Mouse (Mus musculus) embryonic stem cell, embryonic (primary cell): ENCODE measurements around the gene Tecta.

Source experiments
- CTCF ChIA-PET, 4 experiments: fragments of 300-600 bp in 2 of 4; fragments of 350-600 bp in 2 of 4; sonication (Branson Sonifier 250); formaldehyde crosslinking; loops; one replicate each; lab custom pipeline; 2022; ENCODE audit warnings: inconsistent platforms in 2 of 4; lab: Charles Lee
- POLR2A ChIA-PET, 4 experiments: fragments of 300-600 bp in 2 of 4; fragments of 350-600 bp in 2 of 4; sonication (Branson Sonifier 250); formaldehyde crosslinking; loops; one replicate each; lab custom pipeline; 2022; ENCODE audit warnings: antibody characterized with exemption in 4 of 4, inconsistent platforms in 1 of 4; lab: Charles Lee

Gene Tecta

DNA sequence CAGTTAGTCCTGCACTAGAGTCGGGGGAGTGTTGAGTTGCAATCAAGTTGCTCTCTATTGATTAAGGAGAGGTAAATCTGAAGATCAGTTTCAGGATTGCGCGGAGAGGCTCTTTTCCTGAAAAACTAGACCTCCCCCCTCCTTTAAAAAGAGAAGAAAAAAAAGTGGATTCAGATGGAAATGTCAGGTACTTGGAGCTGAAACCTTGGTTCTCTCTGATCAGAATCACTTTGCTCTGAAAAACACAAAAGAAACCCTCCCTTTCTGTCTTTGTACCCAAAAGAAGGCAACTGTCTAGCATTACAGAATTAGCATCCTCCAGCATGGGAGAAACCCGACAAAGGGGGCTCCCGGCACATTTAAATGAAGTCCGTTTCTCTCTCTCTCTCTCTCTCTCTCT is at the start of gene Tecta:
TSS of gene Tecta (minus strand) at position 101 of the 400 bp plus-strand sequence.
- ChIA-PET POLR2A (interaction anchor here in 2 of 4 experiments (0.7 to 1.4 kb wide), 5 partner anchors 13 to 452 kb away, joined by 3 read pairs; no protein-coding TSS in a partner anchor), CTCF (no interaction called here)

GRCm38 (mm10) chr9:42449043-42449442 is 49.3 kb upstream of the Tecta start:
- CTCF ChIA-PET, result no interaction called here
- POLR2A ChIA-PET, result interaction anchor here in 2 of 4 experiments (1.7 to 1.9 kb wide), 2 partner anchors 11 kb away, joined by 5 to 9 read pairs; no protein-coding TSS in a partner anchor

DNA sequence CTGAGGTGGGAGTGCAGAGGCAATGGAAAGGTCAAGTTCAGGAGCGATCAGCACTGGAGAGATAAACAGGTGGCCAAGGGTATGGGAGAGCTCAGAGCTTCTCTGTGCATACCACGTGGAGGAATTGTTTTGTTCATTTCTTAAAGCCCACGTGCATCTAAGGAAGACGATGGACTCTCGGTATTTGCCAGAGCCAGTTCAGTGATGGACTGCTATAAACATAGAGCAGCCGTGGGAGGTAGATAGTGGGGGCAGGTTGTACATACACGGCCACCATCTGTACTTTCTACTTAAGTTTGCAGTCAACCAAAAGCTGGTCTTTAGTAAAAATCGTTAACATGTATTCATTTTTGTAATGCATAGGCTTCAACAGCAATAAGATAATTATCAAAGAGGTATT is 42.4 kb upstream of the Tecta start:
- ChIA-PET POLR2A (interaction anchor here in 2 of 4 experiments (0.6 to 6.0 kb wide), 7 partner anchors 9 to 342 kb away, joined by 3 to 47 read pairs (median 4); no protein-coding TSS in a partner anchor), CTCF (interaction anchor here in 1 of 4 experiments (0.6 kb wide), 1 partner anchor 9 kb away, joined by 4 read pairs; no protein-coding TSS in a partner anchor)

DNA sequence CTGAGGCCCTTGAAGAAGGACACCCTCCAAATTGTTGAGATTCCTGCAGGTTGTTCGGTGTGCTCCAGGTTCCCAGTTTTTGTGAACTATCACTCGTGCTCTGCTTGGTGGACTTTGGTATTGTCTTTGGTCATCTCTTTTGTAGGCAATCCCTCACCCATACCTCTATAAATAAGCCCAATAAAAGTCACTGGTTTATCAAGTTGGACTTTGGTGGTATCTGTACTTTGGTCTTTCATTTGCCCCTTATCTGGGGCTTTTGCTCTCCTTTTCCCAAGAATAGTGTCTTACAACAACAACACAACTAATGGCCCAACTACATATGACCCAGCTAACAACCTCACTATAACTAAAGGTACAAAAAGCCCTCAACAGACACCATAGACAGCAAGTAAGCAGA is 41.5 kb upstream of the Tecta start:
- CTCF ChIA-PET, result interaction anchor here in 1 of 4 experiments (0.6 kb wide), 1 partner anchor 329 kb away, joined by 4 read pairs; no protein-coding TSS in a partner anchor
- POLR2A ChIA-PET, result interaction anchor here in 2 of 4 experiments (0.7 to 6.0 kb wide), 5 partner anchors 8 to 31 kb away, joined by 3 to 47 read pairs (median 4); no protein-coding TSS in a partner anchor

DNA sequence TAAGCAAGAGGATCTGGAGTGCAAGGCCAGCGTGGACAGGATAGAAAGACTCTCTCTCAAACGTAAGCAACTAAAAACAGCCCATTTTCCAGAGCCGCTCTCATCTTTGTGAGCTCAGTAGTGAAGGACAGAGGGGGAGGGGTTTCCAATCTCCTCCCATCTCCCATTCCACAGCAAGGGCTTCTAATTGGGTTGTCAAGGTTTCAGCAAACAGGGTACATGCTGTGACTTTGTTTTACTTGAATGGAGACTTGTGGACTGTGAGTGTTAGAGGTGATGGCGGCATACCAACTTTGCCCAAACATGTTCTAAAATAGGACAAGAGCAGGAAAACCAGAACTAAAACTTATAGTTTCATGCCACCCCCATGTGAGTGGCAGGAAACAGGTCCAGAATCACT is 39.7 kb upstream of the Tecta start:
- ChIA-PET POLR2A (interaction anchor here in 3 of 4 experiments (0.6 to 6.0 kb wide), 27 partner anchors 9 to 506 kb away, joined by 3 to 47 read pairs (median 4); no protein-coding TSS in a partner anchor), CTCF (interaction anchor here in 2 of 4 experiments (0.5 to 1.0 kb wide), 5 partner anchors 420 to 1746 kb away, joined by 3 to 5 read pairs (median 3); no protein-coding TSS in a partner anchor)

GRCm38 (mm10) chr9:42432155-42432554 is 32.4 kb upstream of the Tecta start:
- ChIA-PET POLR2A (interaction anchor here in 3 of 4 experiments (0.9 to 2.2 kb wide), 11 partner anchors 8 to 44 kb away, joined by 3 to 8 read pairs (median 4); no protein-coding TSS in a partner anchor), CTCF (interaction anchor here in 2 of 4 experiments (0.6 to 1.4 kb wide), 2 partner anchors 12 to 491 kb away, joined by 4 to 8 read pairs; no protein-coding TSS in a partner anchor)

DNA sequence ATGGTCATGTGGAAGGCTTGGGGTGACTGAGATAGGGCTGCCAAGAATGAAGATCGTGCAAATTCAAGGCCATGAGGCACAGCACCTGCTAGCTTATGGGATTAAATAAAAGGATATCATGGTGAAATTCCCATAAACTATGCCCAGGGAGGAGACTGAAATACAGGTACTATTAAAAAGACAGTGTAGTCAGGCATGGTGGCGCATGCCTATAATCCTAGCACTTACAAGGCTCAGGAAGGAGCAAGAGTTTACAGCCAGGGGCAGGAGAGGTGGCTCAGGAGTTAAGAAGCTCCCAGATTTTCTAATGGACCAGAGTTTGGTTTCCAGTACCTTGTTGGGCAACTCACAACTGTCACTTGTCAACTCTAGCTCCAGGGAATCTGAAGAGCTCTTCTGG is 31.9 kb upstream of the Tecta start:
- CTCF ChIA-PET, result interaction anchor here in 1 of 4 experiments (1.4 kb wide), 1 partner anchor 12 kb away, joined by 4 read pairs; no protein-coding TSS in a partner anchor
- POLR2A ChIA-PET, result interaction anchor here in 2 of 4 experiments (0.7 to 2.2 kb wide), 10 partner anchors 7 to 45 kb away, joined by 3 to 7 read pairs (median 4); no protein-coding TSS in a partner anchor

DNA sequence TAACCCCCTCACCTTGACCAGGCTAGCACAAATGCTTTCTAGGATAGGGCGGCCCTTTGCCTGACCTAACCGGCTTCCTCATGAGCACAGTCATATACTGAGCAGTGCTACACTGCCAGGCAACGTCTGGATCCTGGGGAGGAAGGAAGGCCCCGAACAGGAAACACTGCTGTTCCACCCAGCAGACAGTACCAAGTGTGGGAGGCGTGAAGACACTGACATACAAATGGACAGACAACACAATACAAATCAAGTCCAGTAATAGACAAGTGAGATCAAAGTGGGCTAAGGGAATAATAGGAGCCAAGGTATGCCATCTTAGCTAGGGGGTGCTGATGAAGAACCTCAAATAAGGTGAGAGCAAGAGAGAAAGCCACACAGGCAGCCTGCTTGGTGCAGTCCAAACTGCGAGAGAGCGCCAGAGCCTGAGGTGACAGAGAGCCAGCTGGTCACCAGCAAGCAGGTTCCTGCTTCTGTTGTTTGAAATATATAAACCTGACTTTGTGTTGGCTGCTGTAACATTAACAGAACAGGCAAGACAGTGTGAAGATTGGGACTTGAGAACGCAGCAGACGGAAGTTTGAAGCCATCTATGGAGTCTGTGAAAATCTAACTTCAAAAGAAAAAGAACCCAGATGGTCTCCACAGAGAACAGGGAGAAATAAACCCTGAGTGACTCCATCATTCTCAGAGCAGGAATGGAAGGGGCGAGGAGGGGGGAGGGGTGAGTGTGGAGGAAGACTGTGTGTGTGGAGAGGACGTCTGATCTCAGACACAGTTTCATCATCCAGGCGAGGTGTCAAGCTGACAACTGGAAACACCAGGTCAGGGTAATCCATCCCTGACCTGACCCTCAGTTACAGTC is 28.6 kb upstream of the Tecta start:
- ChIA-PET CTCF (no interaction called here), POLR2A (interaction anchor here in 3 of 4 experiments (0.5 to 1.6 kb wide), 5 partner anchors 9 to 331 kb away, joined by 3 to 6 read pairs (median 5); no protein-coding TSS in a partner anchor)

DNA sequence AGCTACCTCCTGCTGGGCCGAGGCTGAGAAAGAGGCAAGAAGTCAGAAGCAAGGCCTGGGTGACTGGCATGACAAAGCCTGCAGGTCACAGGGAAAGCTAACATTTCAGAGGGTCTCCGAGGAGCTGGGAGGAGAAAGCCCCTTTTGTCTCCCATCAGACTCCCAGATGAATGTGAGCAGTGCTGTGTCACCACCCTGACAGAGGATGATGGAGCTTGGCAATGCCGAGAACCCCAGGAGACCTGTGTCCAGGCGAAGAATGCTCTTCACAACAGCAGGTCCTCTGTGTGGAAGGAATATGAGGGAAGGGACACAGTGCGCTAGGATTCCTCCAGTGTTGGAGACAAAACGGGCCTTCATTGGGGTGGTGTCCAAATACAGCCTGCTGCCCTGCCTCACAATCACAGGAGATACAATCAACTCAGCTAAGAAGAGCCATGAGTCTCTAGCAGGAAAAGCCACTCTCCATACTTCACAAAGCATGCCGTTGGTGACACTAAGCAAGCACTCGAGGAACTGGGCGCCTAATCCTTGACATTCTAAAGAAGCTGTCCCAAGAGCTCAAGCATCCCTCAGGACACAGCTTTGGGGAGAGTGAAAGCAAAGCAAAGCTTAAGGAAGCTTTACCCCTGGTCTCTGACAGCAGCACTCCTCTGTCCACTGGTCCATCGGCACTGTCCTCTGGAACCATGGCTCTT is 27.1 kb upstream of the Tecta start:
- POLR2A ChIA-PET, result interaction anchor here in 2 of 4 experiments (0.6 to 2.2 kb wide), 12 partner anchors 10 to 123 kb away, joined by 3 to 11 read pairs (median 4); no protein-coding TSS in a partner anchor
- CTCF ChIA-PET, result interaction anchor here in 2 of 4 experiments (0.6 to 1.5 kb wide), 2 partner anchors 14 to 107 kb away, joined by 3 read pairs; no protein-coding TSS in a partner anchor

DNA sequence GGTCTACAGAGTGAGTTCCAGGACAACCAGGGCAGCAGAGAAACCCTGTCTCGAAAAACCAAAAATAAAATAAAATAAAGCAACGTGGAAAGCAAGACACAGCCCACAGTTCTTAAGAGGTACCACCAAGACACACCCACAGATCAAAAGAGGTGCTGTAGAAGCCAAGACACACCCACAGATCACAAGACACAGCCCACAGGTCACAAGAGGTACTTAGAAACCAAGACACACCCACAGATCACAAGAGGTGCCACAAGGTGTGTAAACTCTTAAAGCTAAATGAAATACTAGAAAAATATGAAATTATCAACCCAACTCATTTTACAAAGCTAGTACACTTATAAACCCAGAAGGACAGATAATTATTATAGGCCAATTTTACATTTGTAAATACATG is 23.9 kb upstream of the Tecta start:
- ChIA-PET POLR2A (interaction anchor here in 2 of 4 experiments (0.7 to 4.7 kb wide), 15 partner anchors 9 to 48 kb away, joined by 3 to 23 read pairs (median 5); no protein-coding TSS in a partner anchor), CTCF (no interaction called here)

DNA sequence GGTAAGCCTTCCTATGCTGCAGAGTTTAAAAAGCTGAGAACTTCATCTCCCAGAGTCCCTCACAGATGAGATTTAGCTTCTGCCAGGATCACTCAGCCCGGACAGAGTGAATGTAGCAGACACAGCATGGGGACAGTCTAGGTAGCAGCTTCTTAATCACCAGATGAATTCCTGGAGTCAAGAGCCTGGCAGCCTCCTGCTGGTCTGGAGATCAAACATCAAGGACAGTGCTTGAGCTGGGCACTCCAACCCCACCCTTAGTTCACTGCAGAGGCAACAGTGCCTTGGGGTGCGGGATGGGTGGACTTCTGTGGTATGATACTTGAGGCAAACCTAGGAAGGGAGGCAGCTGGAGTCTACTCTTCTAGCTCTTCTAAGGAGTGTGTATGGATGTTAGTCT is 20.0 kb upstream of the Tecta start:
- CTCF ChIA-PET, result interaction anchor here (0.5 to 1.6 kb wide), 5 partner anchors 12 to 834 kb away, joined by 3 to 4 read pairs (median 3); no protein-coding TSS in a partner anchor
- POLR2A ChIA-PET, result interaction anchor here in 3 of 4 experiments (0.6 to 4.7 kb wide), 12 partner anchors 7 to 82 kb away, joined by 3 to 23 read pairs (median 4); no protein-coding TSS in a partner anchor

- CTCF ChIA-PET, result interaction anchor here in 1 of 4 experiments (1.3 kb wide), 1 partner anchor 15 kb away, joined by 3 read pairs; no protein-coding TSS in a partner anchor
- POLR2A ChIA-PET, result interaction anchor here in 2 of 4 experiments (0.7 to 2.4 kb wide), 9 partner anchors 10 to 317 kb away, joined by 3 to 12 read pairs (median 4); no protein-coding TSS in a partner anchor
These were observed 19.1 kb upstream of the Tecta start for GRCm38 (mm10) chr9:42418786-42419185.

GRCm38 (mm10) chr9:42417352-42417952 is 17.7 kb upstream of the Tecta start:
- CTCF ChIA-PET, result interaction anchor here in 2 of 4 experiments (0.6 to 1.3 kb wide), 2 partner anchors 17 to 29 kb away, joined by 3 read pairs; no protein-coding TSS in a partner anchor
- POLR2A ChIA-PET, result interaction anchor here in 2 of 4 experiments (0.9 to 2.4 kb wide), 8 partner anchors 9 to 74 kb away, joined by 3 to 12 read pairs (median 4); no protein-coding TSS in a partner anchor

DNA sequence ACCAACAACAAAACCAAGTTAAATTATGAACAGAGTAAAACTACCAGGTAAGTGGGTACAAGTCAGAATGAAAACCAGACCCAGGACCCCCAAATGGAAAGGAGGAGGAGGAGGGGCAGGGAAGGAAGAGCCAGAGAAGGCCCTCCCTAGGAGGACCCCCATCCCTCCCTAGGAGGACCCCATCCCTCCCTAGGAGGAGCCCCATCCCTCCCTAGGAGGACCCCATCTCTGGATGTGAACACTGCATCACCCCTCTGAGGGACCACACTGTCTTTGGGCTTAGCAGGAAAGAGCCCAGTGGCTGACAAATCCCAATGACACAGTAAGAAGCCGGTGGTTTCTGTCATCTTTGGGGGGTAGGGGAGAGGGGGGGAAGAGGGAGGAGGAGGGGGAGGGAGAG is 15.5 kb upstream of the Tecta start:
- POLR2A ChIA-PET, result interaction anchor here in 2 of 4 experiments (0.9 to 2.1 kb wide), 7 partner anchors 9 to 28 kb away, joined by 3 to 8 read pairs (median 3); no protein-coding TSS in a partner anchor
- CTCF ChIA-PET, result no interaction called here

DNA sequence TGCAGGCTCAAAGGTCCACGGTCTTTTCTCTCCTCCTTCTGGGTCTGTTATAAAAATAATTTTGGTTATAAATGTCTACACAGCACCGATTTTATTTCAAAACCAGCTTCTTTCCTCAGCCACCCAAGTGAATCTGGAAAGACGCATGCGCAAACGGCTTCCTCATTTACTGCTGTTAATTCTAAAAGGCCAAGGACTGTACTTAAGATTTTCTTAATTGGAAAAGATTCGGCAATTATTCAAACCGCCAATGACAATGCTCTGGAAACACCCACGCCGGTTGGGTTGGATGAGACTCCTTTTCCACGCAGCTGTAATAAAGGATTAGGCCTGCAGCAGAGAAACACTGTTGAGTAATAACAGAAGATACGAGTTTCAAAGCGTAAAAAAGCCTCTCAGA is 13.6 kb upstream of the Tecta start:
- CTCF ChIA-PET, result interaction anchor here in 2 of 4 experiments (0.7 to 0.8 kb wide), 2 partner anchors 13 to 87 kb away, joined by 3 read pairs; no protein-coding TSS in a partner anchor
- POLR2A ChIA-PET, result interaction anchor here in 2 of 4 experiments (0.7 to 3.1 kb wide), 11 partner anchors 9 to 86 kb away, joined by 3 to 23 read pairs (median 4); no protein-coding TSS in a partner anchor

GRCm38 (mm10) chr9:42411296-42411695 is 11.6 kb upstream of the Tecta start:
- CTCF ChIA-PET, result interaction anchor here in 1 of 4 experiments (0.6 kb wide), 1 partner anchor 147 kb away, joined by 3 read pairs; the partner anchor contains the start of gene Sc5d
- POLR2A ChIA-PET, result interaction anchor here in 1 of 4 experiments (1.7 to 3.1 kb wide), 3 partner anchors 11 to 22 kb away, joined by 4 to 23 read pairs (median 5); no protein-coding TSS in a partner anchor
